Comparison of ENCODE assay signal across 14 mouse cellular contexts in the genomic region with DNA sequence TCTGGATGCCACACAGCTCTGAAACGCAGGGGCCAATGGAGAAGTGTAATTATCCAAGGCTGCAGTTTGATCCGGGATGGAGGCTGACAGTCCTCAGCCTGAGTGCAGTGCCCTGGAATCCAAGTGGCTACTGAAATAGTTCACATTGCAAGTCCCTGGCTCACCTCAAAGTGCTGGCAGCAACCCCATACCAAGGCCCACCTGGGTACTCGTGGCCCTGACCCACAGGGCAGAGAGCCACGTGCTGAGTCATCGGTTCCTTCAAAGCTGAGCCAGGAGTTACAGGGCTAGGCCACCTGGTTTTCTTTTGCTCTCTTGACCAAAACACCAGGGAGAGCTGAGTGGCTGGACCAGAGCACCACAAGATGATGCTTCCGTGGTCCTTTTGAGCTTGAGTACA.
DNase-seq lines count a peak whose midpoint lies in the region; ATAC-seq and TF ChIP-seq lines count a peak whose summit lies in the region.
"Had no signal": no experiment of that assay in that cellular context is flagged by ENCODE, and none has a peak within 500 bp of the region (broad histone marks: within the 10 kb centered on the region; RNA-seq: fewer than 3 reads in every experiment).

No protein-coding gene starts in this region.

- ATAC-seq in heart, embryonic 12.5 days (ENCODE audit: insufficient number of reproducible peaks, low FRiP score), result no peak
- no peak for ATAC-seq in lung, postnatal 0 days
- no peak for ATAC-seq in hindbrain, embryonic 13.5 days (ENCODE audit: low FRiP score)
- ATAC-seq: intestine, embryonic 15.5 days; midbrain, embryonic 13.5 days had no signal

- H3K9me3 ChIP-seq in heart, embryonic 12.5 days (replicated peaks), result no peaks in the 10 kb centered on the region
- H3K9me3 ChIP-seq in lung, postnatal 0 days (ENCODE audit: low read length), result no peaks in the 10 kb centered on the region
- no peaks in the 10 kb centered on the region for H3K9me3 ChIP-seq in hindbrain, embryonic 13.5 days
- H3K9me3 ChIP-seq: hindbrain, embryonic 10.5 days; intestine, embryonic 15.5 days; midbrain, embryonic 13.5 days had no signal

- DNase-seq in heart, adult 11 months, result peak; percentile 86
- DNase-seq in lung, postnatal 0 days (ENCODE audit: low spot score), result peak; percentile 32
- DNase-seq in lung, adult 2 months, result no peak
- DNase-seq in adrenal gland, adult 2 months, result peak; percentile 68
- peak; percentile 26 for DNase-seq in kidney, postnatal 14 days
- no peak for DNase-seq in left cerebral cortex, postnatal 4 days

- H3K9ac ChIP-seq in heart, embryonic 12.5 days, result no peak overlapping the region
- H3K9ac ChIP-seq in lung, postnatal 0 days (replicated peaks; ENCODE audit: low read depth), result no peak overlapping the region
- no peak overlapping the region for H3K9ac ChIP-seq in hindbrain, embryonic 13.5 days
- H3K9ac ChIP-seq: intestine, embryonic 15.5 days; midbrain, embryonic 13.5 days had no signal

- no peaks in the 10 kb centered on the region for H3K36me3 ChIP-seq in heart, embryonic 12.5 days
- no peaks in the 10 kb centered on the region for H3K36me3 ChIP-seq in lung, postnatal 0 days (ENCODE audit: insufficient read depth, low read length)
- H3K36me3 ChIP-seq in hindbrain, embryonic 13.5 days, result no peaks in the 10 kb centered on the region
- H3K36me3 ChIP-seq: hindbrain, embryonic 10.5 days; intestine, embryonic 15.5 days; midbrain, embryonic 13.5 days had no signal

- no peak overlapping the region for H3K4me3 ChIP-seq in heart, embryonic 12.5 days
- no peak overlapping the region for H3K4me3 ChIP-seq in lung, postnatal 0 days (ENCODE audit: low read depth, low read length)
- H3K4me3 ChIP-seq in lung, adult 2 months (replicated peaks; ENCODE audit: extremely low read depth, low read depth, low read length), result no peak overlapping the region
- no peak overlapping the region for H3K4me3 ChIP-seq in hindbrain, embryonic 13.5 days
- H3K4me3 ChIP-seq: erythroblast, embryonic 14.5 days; heart, adult 2 months; hindbrain, embryonic 10.5 days; intestine, embryonic 15.5 days; midbrain, embryonic 13.5 days had no signal

- no peak for TF ChIP-seq CTCF in lung, postnatal 0 days (IDR thresholded peaks at IDR 0.05)
- no peak for TF ChIP-seq CTCF in lung, adult 2 months (IDR thresholded peaks at IDR 0.05; ENCODE audit: insufficient read depth, low read length)

- WGBS in heart, embryonic 12.5 days, result 61% methylated on average over 6 of the region's 6 CpGs
- WGBS in lung, postnatal 0 days, result 55% methylated on average over 6 of the region's 6 CpGs
- whole genome bisulfite sequencing in lung, adult 2 months, result 50% methylated on average over 6 of the region's 6 CpGs
- WGBS in hindbrain, embryonic 13.5 days, result 86% methylated on average over 6 of the region's 6 CpGs

- no peaks in the 10 kb centered on the region for H3K27me3 ChIP-seq in heart, embryonic 12.5 days (replicated peaks)
- H3K27me3 ChIP-seq in lung, postnatal 0 days (replicated peaks; ENCODE audit: insufficient read depth, low read length), result no peaks in the 10 kb centered on the region
- H3K27me3 ChIP-seq in hindbrain, embryonic 13.5 days, result 0 out of 2 replicates have a peak, but pooled peaks cover 7% of the 10 kb centered on the region
- H3K27me3 ChIP-seq: intestine, embryonic 15.5 days had no signal

- no peak overlapping the region for H3K27ac ChIP-seq in heart, embryonic 12.5 days (ENCODE audit: poor library complexity, severe bottlenecking)
- H3K27ac ChIP-seq in lung, postnatal 0 days (ENCODE audit: low read length), result no peak overlapping the region
- H3K27ac ChIP-seq in hindbrain, embryonic 13.5 days, result no peak overlapping the region
- H3K27ac ChIP-seq: heart, adult 2 months; hindbrain, embryonic 10.5 days; intestine, embryonic 15.5 days; midbrain, embryonic 13.5 days; stomach, postnatal 0 days had no signal

- peaks cover 8% of the 10 kb centered on the region; the same call in 1 of the 2 replicates for H3K4me1 ChIP-seq in heart, embryonic 12.5 days (replicated peaks)
- H3K4me1 ChIP-seq in lung, postnatal 0 days (ENCODE audit: insufficient read depth, low read depth, low read length), result no peaks in the 10 kb centered on the region
- H3K4me1 ChIP-seq in lung, adult 2 months (ENCODE audit: control insufficient read depth, insufficient read depth, low read length), result peaks cover 4% of the 10 kb centered on the region; the same call in 1 of the 2 replicates
- H3K4me1 ChIP-seq in hindbrain, embryonic 13.5 days (replicated peaks), result no peaks in the 10 kb centered on the region
- H3K4me1 ChIP-seq: intestine, embryonic 15.5 days had no signal

- no peak for TF ChIP-seq POLR2A in lung, adult 2 months (IDR thresholded peaks at IDR 0.05; ENCODE audit: borderline replicate concordance, extremely low read depth, low read depth, low read length)

- no peak for TF ChIP-seq EP300 in lung, postnatal 0 days (IDR thresholded peaks at IDR 0.05)

- intact Hi-C loops in left cerebral cortex, postnatal 4 days (cut with DNase I), result no loop called here

- H3K4me2 ChIP-seq in heart, embryonic 12.5 days, result no peak overlapping the region
- no peak overlapping the region for H3K4me2 ChIP-seq in lung, postnatal 0 days (replicated peaks; ENCODE audit: low read depth, low read length)
- no peak overlapping the region for H3K4me2 ChIP-seq in hindbrain, embryonic 13.5 days
- H3K4me2 ChIP-seq: intestine, embryonic 15.5 days; midbrain, embryonic 13.5 days had no signal

Comparison
In these comparisons a context has a peak if more than half of its experiments do, and no peak if none do; other contexts are left out.
1. DNase-seq: peak in heart, adult 11 months (single experiment), lung, postnatal 0 days (single experiment), adrenal gland, adult 2 months (single experiment) and kidney, postnatal 14 days (single experiment); none in lung, adult 2 months (single experiment) and left cerebral cortex, postnatal 4 days (single experiment).